Mouse (Mus musculus): ENCODE measurements around the gene Fancc. TPM values are rescaled to one million over a fixed set of nuclear protein-coding genes. Genes with fewer than 3 reads are reported as not detected.
A peak's percentile ranks its signal among the peaks of the same experiment; 100 is the strongest.
"Not testable (repeated sequence)": the region's sequence is repeated elsewhere in the genome, so short reads cannot be mapped to it uniquely, and the experiment has no call there.

Fancc gene
- polyA plus RNA-seq, 1 experiment from 2014 or later: 9.3 TPM

DNA sequence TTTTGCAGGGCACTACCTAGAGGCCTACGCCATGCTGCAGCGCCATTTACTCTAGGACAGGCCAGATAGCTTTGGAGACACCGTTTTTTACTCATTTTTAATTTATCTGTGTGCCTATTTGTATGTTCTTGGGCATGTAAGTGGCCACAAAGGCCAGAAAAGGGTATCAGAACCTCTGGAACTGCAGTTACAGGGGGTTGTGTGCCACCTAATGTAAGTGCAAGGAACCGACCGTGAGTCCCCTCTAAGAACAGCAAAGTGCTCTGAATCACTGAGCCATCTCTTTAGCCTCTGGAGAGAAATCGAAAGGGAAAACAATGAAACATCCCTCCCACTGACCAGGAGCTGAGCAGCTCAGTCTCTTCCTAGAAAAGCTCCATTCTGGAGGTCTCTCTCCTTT lies 174.3 kb downstream of the Fancc start:
- no peak for DNase-seq (ENCODE audit: low spot score)
- Histone ChIP-seq H3K27ac (replicated peaks) (no peak overlapping the region), H3K36me3 (ENCODE audit: control insufficient read depth, insufficient read depth, low read length) (no peaks in the 10 kb centered on the region), H3K9me3 (ENCODE audit: control insufficient read depth, low read length) (no peaks in the 10 kb centered on the region), H3K4me2 (replicated peaks; ENCODE audit: low read depth) (no peak overlapping the region), H3K4me1 (replicated peaks; ENCODE audit: control insufficient read depth, insufficient read depth) (peaks cover 4% of the 10 kb centered on the region; the same call in 1 of the 2 replicates), H3K27me3 (ENCODE audit: control insufficient read depth, insufficient read depth, low read length) (no peaks in the 10 kb centered on the region), H3K9ac (ENCODE audit: low read length) (no peak overlapping the region), H3K4me3 (ENCODE audit: low read depth, low read length) (no peak overlapping the region)
- no peak for ATAC-seq (ENCODE audit: low FRiP score, low TSS enrichment)
- TF ChIP-seq CTCF (IDR thresholded peaks at IDR 0.05; ENCODE audit: low read depth): 0 out of 2 replicates have a peak, but pooled peaks have one; percentile 3
- no peak for TF ChIP-seq EP300 (optimal IDR thresholded peaks at IDR 0.05)
- WGBS: 87% methylated on average over 6 of the region's 6 CpGs

DNA sequence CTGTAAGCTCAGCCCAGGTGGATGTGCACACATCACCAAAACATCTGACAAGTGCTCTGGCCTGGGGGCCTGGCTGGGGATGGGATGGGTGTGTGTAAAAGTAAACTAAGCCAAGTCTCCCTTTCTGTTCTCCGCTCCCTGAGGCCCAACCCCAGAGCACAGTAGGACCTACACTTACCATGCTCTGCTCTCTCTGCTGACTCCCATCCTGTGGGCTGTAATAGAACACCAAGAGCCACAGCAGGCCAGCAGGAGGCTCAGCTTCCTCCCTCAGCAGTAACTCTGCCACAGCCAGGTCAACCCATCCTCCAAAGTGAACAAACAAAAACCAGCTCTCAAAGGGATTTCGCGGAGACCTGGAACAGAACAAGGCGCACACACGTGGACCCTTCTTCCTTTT lies 175.4 kb downstream of the Fancc start:
- Histone ChIP-seq H3K4me2 (replicated peaks; ENCODE audit: low read depth) (no peak overlapping the region), H3K4me3 (ENCODE audit: low read depth, low read length) (no peak overlapping the region), H3K9ac (ENCODE audit: low read length) (no peak overlapping the region), H3K4me1 (replicated peaks; ENCODE audit: control insufficient read depth, insufficient read depth) (peaks cover 4% of the 10 kb centered on the region; the same call in 1 of the 2 replicates), H3K27ac (replicated peaks) (no peak overlapping the region), H3K9me3 (ENCODE audit: control insufficient read depth, low read length) (no peaks in the 10 kb centered on the region), H3K27me3 (ENCODE audit: control insufficient read depth, insufficient read depth, low read length) (no peaks in the 10 kb centered on the region), H3K36me3 (ENCODE audit: control insufficient read depth, insufficient read depth, low read length) (no peaks in the 10 kb centered on the region)
- TF ChIP-seq CTCF (IDR thresholded peaks at IDR 0.05; ENCODE audit: low read depth): peak; percentile 31
- TF ChIP-seq EP300 (optimal IDR thresholded peaks at IDR 0.05): no peak
- WGBS: 66% methylated on average over 5 of the region's 5 CpGs
- no peak for DNase-seq (ENCODE audit: low spot score)
- no peak for ATAC-seq (ENCODE audit: low FRiP score, low TSS enrichment)

DNA sequence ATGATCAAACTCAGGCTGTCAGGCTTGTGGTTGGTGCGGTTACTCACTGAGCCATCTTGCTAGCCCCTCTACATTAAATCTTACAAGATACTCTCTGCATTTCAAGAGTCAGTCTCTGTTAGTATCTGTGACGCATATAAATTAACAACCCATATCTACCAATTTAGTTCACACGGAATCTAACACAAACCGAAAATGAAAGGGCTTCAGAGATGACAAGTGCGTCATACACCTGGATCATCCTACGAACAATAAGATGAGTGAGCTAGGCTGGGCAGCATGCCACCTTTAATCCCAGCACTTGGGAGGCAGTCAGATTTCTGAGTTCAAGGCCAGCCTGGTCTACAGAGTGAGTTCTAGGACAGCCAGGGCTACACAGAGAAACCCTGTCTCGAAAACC lies 177.3 kb downstream of the Fancc start:
- Histone ChIP-seq H3K36me3 (ENCODE audit: control insufficient read depth, insufficient read depth, low read length) (no peaks in the 10 kb centered on the region), H3K4me1 (replicated peaks; ENCODE audit: control insufficient read depth, insufficient read depth) (peaks cover 4% of the 10 kb centered on the region; the same call in 1 of the 2 replicates), H3K4me3 (ENCODE audit: low read depth, low read length) (no peak overlapping the region), H3K4me2 (replicated peaks; ENCODE audit: low read depth) (no peak overlapping the region), H3K9me3 (ENCODE audit: control insufficient read depth, low read length) (no peaks in the 10 kb centered on the region), H3K27me3 (ENCODE audit: control insufficient read depth, insufficient read depth, low read length) (no peaks in the 10 kb centered on the region), H3K27ac (replicated peaks) (no peak overlapping the region), H3K9ac (ENCODE audit: low read length) (no peak overlapping the region)
- DNase-seq (ENCODE audit: low spot score) (no peak), ATAC-seq (ENCODE audit: low FRiP score, low TSS enrichment) (no peak)
- TF ChIP-seq CTCF (IDR thresholded peaks at IDR 0.05; ENCODE audit: low read depth) (no peak), EP300 (optimal IDR thresholded peaks at IDR 0.05) (no peak)
- WGBS: 92% methylated on average over 7 of the region's 7 CpGs

GRCm38 (mm10) chr13:63317681-63318104 lies 179.4 kb downstream of the Fancc start:
- no peak overlapping the region for H3K9ac ChIP-seq (ENCODE audit: low read length)
- no peak for DNase-seq (ENCODE audit: low spot score)

GRCm38 (mm10) chr13:63316407-63316806 lies 180.7 kb downstream of the Fancc start:
- DNase-seq (ENCODE audit: low spot score): no peak
- Histone ChIP-seq H3K27ac (replicated peaks) (0 out of 2 replicates have a peak overlapping the region, but pooled peaks have one; percentile 24), H3K27me3 (ENCODE audit: control insufficient read depth, insufficient read depth, low read length) (no peaks in the 10 kb centered on the region), H3K4me1 (replicated peaks; ENCODE audit: control insufficient read depth, insufficient read depth) (no peaks in the 10 kb centered on the region), H3K36me3 (ENCODE audit: control insufficient read depth, insufficient read depth, low read length) (no peaks in the 10 kb centered on the region), H3K9me3 (ENCODE audit: control insufficient read depth, low read length) (no peaks in the 10 kb centered on the region), H3K4me3 (ENCODE audit: low read depth, low read length) (no peak overlapping the region), H3K9ac (ENCODE audit: low read length) (no peak overlapping the region), H3K4me2 (replicated peaks; ENCODE audit: low read depth) (no peak overlapping the region)
- ATAC-seq (ENCODE audit: low FRiP score, low TSS enrichment): no peak
- WGBS: 79% methylated on average over 5 of the region's 5 CpGs
- TF ChIP-seq CTCF (IDR thresholded peaks at IDR 0.05; ENCODE audit: low read depth) (no peak), EP300 (optimal IDR thresholded peaks at IDR 0.05) (no peak)

More at GRCm38 (mm10) chr13:63317681-63318104, 179.4 kb downstream of the Fancc start:
- Histone ChIP-seq H3K4me3 (ENCODE audit: low read depth, low read length) (no peak overlapping the region), H3K27ac (replicated peaks) (no peak overlapping the region), H3K4me2 (replicated peaks; ENCODE audit: low read depth) (no peak overlapping the region), H3K4me1 (replicated peaks; ENCODE audit: control insufficient read depth, insufficient read depth) (no peaks in the 10 kb centered on the region), H3K27me3 (ENCODE audit: control insufficient read depth, insufficient read depth, low read length) (no peaks in the 10 kb centered on the region), H3K36me3 (ENCODE audit: control insufficient read depth, insufficient read depth, low read length) (no peaks in the 10 kb centered on the region), H3K9me3 (ENCODE audit: control insufficient read depth, low read length) (no peaks in the 10 kb centered on the region)
- 39% methylated on average over 7 of the region's 7 CpGs for WGBS
- TF ChIP-seq CTCF (IDR thresholded peaks at IDR 0.05; ENCODE audit: low read depth) (no peak), EP300 (optimal IDR thresholded peaks at IDR 0.05) (no peak)
- no peak for ATAC-seq (ENCODE audit: low FRiP score, low TSS enrichment)

GRCm38 (mm10) chr13:63315777-63316176 lies 181.3 kb downstream of the Fancc start:
- no peak overlapping the region for H3K4me2 ChIP-seq (replicated peaks; ENCODE audit: low read depth)
- ATAC-seq (ENCODE audit: low FRiP score, low TSS enrichment) (no peak), DNase-seq (ENCODE audit: low spot score) (no peak)
- no peak overlapping the region for H3K27ac ChIP-seq (replicated peaks)
- WGBS: 68% methylated on average over 6 of the region's 6 CpGs
- H3K9me3 ChIP-seq (ENCODE audit: control insufficient read depth, low read length): no peaks in the 10 kb centered on the region
- no peaks in the 10 kb centered on the region for H3K27me3 ChIP-seq (ENCODE audit: control insufficient read depth, insufficient read depth, low read length)
- H3K4me1 ChIP-seq (replicated peaks; ENCODE audit: control insufficient read depth, insufficient read depth): no peaks in the 10 kb centered on the region
- TF ChIP-seq CTCF (IDR thresholded peaks at IDR 0.05; ENCODE audit: low read depth) (no peak), EP300 (optimal IDR thresholded peaks at IDR 0.05) (no peak)
- H3K36me3 ChIP-seq (ENCODE audit: control insufficient read depth, insufficient read depth, low read length): no peaks in the 10 kb centered on the region
- no peak overlapping the region for H3K9ac ChIP-seq (ENCODE audit: low read length)
- H3K4me3 ChIP-seq (ENCODE audit: low read depth, low read length): no peak overlapping the region

DNA sequence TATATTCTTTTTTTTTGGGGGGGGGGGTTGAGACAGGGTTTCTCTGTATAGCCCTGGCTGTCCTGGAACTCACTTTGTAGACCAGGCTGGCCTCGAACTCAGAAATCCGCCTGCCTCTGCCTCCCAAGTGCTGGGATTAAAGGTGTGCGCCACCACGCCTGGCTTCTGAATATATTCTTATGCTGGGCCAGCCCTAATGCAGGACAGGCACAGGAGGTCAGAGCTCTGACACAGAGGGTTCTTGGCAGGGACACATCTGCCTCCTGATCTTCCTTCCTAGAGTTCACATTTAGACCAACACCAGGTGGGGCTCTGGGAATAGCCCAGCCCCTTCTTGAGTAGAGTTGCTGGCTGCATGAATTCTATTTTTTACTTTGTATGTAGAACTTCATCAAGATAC lies 182.0 kb downstream of the Fancc start:
- not testable (repeated sequence) for H3K9ac ChIP-seq (ENCODE audit: low read length); DNase-seq (ENCODE audit: low spot score); ATAC-seq (ENCODE audit: low FRiP score, low TSS enrichment); H3K4me2 ChIP-seq (replicated peaks; ENCODE audit: low read depth); H3K27ac ChIP-seq (replicated peaks); H3K27me3 ChIP-seq (ENCODE audit: control insufficient read depth, insufficient read depth, low read length); H3K4me1 ChIP-seq (replicated peaks; ENCODE audit: control insufficient read depth, insufficient read depth); H3K9me3 ChIP-seq (ENCODE audit: control insufficient read depth, low read length); H3K4me3 ChIP-seq (ENCODE audit: low read depth, low read length); H3K36me3 ChIP-seq (ENCODE audit: control insufficient read depth, insufficient read depth, low read length)
- WGBS: 98% methylated on average over 3 of the region's 4 CpGs

Measured in stomach, postnatal 0 days (tissue).